In genomic region chr5:123324242-123324641, GRCm38 (mm10) we compare ENCODE assay signal across 10 mouse cellular contexts. TPM values are rescaled to one million over a fixed set of nuclear protein-coding genes. Genes with fewer than 3 reads are reported as not detected.
DNase-seq lines count a peak whose midpoint lies in the region; ATAC-seq and TF ChIP-seq lines count a peak whose summit lies in the region.
"Had no signal": no experiment of that assay in that cellular context is flagged by ENCODE, and none has a peak within 500 bp of the region (broad histone marks: within the 10 kb centered on the region; RNA-seq: fewer than 3 reads in every experiment).

No protein-coding gene starts in this region.

- H3K9ac ChIP-seq in kidney, embryonic 14.5 days (ENCODE audit: low read depth, low read length), result no peak overlapping the region
- 0 out of 2 replicates have a peak overlapping the region, but pooled peaks have one; percentile 10 for H3K9ac ChIP-seq in forebrain, postnatal 0 days
- H3K9ac ChIP-seq in midbrain, embryonic 14.5 days (replicated peaks; ENCODE audit: low read length), result no peak overlapping the region
- H3K9ac ChIP-seq: lung, embryonic 14.5 days had no signal

- ATAC-seq in kidney, embryonic 14.5 days (ENCODE audit: low FRiP score, low TSS enrichment), result peak; percentile 68
- 0 out of 2 replicates have a peak, but pooled peaks have one; percentile 38 for ATAC-seq in forebrain, postnatal 0 days
- no peak for ATAC-seq in midbrain, embryonic 14.5 days (ENCODE audit: low FRiP score, low TSS enrichment)

- peaks cover 17% of the 10 kb centered on the region for H3K4me1 ChIP-seq in kidney, embryonic 14.5 days (ENCODE audit: control insufficient read depth, insufficient read depth, low read length)
- H3K4me1 ChIP-seq in bone marrow, adult 2 months (ENCODE audit: control insufficient read depth, insufficient read depth, low read length), result peaks cover 2% of the 10 kb centered on the region; the same call in 1 of the 2 replicates
- 0 out of 2 replicates have a peak, but pooled peaks cover 7% of the 10 kb centered on the region for H3K4me1 ChIP-seq in forebrain, postnatal 0 days (ENCODE audit: insufficient read depth)
- 0 out of 2 replicates have a peak, but pooled peaks cover 4% of the 10 kb centered on the region for H3K4me1 ChIP-seq in midbrain, embryonic 14.5 days (ENCODE audit: control insufficient read depth, insufficient read depth, low read length)

- H3K27me3 ChIP-seq in kidney, embryonic 14.5 days (ENCODE audit: control insufficient read depth, insufficient read depth, low read length), result no peaks in the 10 kb centered on the region
- no peaks in the 10 kb centered on the region for H3K27me3 ChIP-seq in forebrain, postnatal 0 days (ENCODE audit: insufficient read depth, low read length)
- no peaks in the 10 kb centered on the region for H3K27me3 ChIP-seq in midbrain, embryonic 14.5 days (ENCODE audit: control insufficient read depth, insufficient read depth, low read length)

- H3K27ac ChIP-seq in kidney, embryonic 14.5 days (ENCODE audit: low read depth, low read length), result peak overlapping the region; percentile 34; the same call in 1 of the 2 replicates
- H3K27ac ChIP-seq in bone marrow, adult 2 months (ENCODE audit: control insufficient read depth, insufficient read depth, low read depth, low read length, poor library complexity), result peak overlapping the region; percentile 89
- no peak overlapping the region for H3K27ac ChIP-seq in forebrain, postnatal 0 days (ENCODE audit: low read depth, low read length)
- no peak overlapping the region for H3K27ac ChIP-seq in midbrain, embryonic 14.5 days (replicated peaks; ENCODE audit: low read depth, low read length)

- no peaks in the 10 kb centered on the region for H3K9me3 ChIP-seq in kidney, embryonic 14.5 days (ENCODE audit: control insufficient read depth, low read length)
- no peaks in the 10 kb centered on the region for H3K9me3 ChIP-seq in forebrain, postnatal 0 days (ENCODE audit: low read length)
- H3K9me3 ChIP-seq in midbrain, embryonic 14.5 days (ENCODE audit: control insufficient read depth, low read length), result no peaks in the 10 kb centered on the region

- H3K4me2 ChIP-seq in kidney, embryonic 14.5 days (replicated peaks; ENCODE audit: low read depth, low read length), result no peak overlapping the region; the same call in 1 of the 2 replicates
- no peak overlapping the region for H3K4me2 ChIP-seq in forebrain, postnatal 0 days (ENCODE audit: low read depth)
- H3K4me2 ChIP-seq in midbrain, embryonic 14.5 days (ENCODE audit: low read length), result peak overlapping the region; percentile 26
- H3K4me2 ChIP-seq: lung, embryonic 14.5 days had no signal

- WGBS in kidney, embryonic 14.5 days, result 14% methylated on average over 15 of the region's 15 CpGs
- WGBS in bone marrow, adult 2 months, result 69% methylated on average over 15 of the region's 15 CpGs
- WGBS in forebrain, postnatal 0 days, result 7% methylated on average over 15 of the region's 15 CpGs
- 2% methylated on average over 15 of the region's 15 CpGs for WGBS in midbrain, embryonic 14.5 days

- TF ChIP-seq CTCF in bone marrow, adult 2 months (IDR thresholded peaks at IDR 0.05; ENCODE audit: control insufficient read depth, insufficient read depth, low read length), result no peak
- no peak for TF ChIP-seq CTCF in forebrain, postnatal 0 days (IDR thresholded peaks at IDR 0.05; ENCODE audit: low read depth)

- no peaks in the 10 kb centered on the region for H3K36me3 ChIP-seq in kidney, embryonic 14.5 days (ENCODE audit: control insufficient read depth, insufficient read depth, low read length)
- H3K36me3 ChIP-seq in forebrain, postnatal 0 days (ENCODE audit: insufficient read depth), result no peaks in the 10 kb centered on the region
- H3K36me3 ChIP-seq in midbrain, embryonic 14.5 days (ENCODE audit: control insufficient read depth, insufficient read depth, low read length), result no peaks in the 10 kb centered on the region

- H3K4me3 ChIP-seq in kidney, embryonic 14.5 days (ENCODE audit: low read length), result no peak overlapping the region
- peak overlapping the region; percentile 28 for H3K4me3 ChIP-seq in bone marrow, adult 2 months (replicated peaks; ENCODE audit: control insufficient read depth, low read depth, low read length)
- H3K4me3 ChIP-seq in forebrain, postnatal 0 days (ENCODE audit: low read depth, low read length), result no peak overlapping the region
- no peak overlapping the region for H3K4me3 ChIP-seq in midbrain, embryonic 14.5 days (replicated peaks; ENCODE audit: low read depth, low read length)

- TF ChIP-seq POLR2A in bone marrow, adult 2 months (IDR thresholded peaks at IDR 0.05; ENCODE audit: borderline replicate concordance, control insufficient read depth, low read depth, low read length), result peak; percentile 25; the same call in 1 of the 2 replicates

- no peak for DNase-seq in kidney, postnatal 10 days
- no peak for DNase-seq in forebrain, postnatal 0 days
- peak; percentile 64 for DNase-seq in midbrain, embryonic 14.5 days
- no peak for DNase-seq in ovary, adult 18-20 months (ENCODE audit: low spot score)
- DNase-seq in yolk sac, embryonic 10.5 days (ENCODE audit: low spot score), result no peak
- no peak for DNase-seq in heart, postnatal 4 days
- DNase-seq: lung, embryonic 14.5 days; thymus, postnatal 14 days had no signal

RNA-seq across cellular contexts. Expression of gene Bcl7a, which starts 19.4 kb away (rescaled TPM):
- polyA plus RNA-seq in kidney, embryonic 14.5 days (2014; fragmentation: Nextera tagmentation; extraction: Ambion mirVana), result 39.4 and 43.2 TPM in 2 replicates
- polyA plus RNA-seq in bone marrow, adult 2 months (2011; ENCODE audit: insufficient read depth, insufficient read length, low replicate concordance, missing spikeins), result 17.5 and 30.6 TPM in 2 replicates
- 47.9 and 56.0 TPM in 2 replicates for total RNA-seq in forebrain, postnatal 0 days (2014; rRNA removed)
- polyA plus RNA-seq in forebrain, postnatal 0 days (2015; fragmentation: Nextera tagmentation; extraction: Ambion mirVana), result 37.2 and 38.3 TPM in 2 replicates
- polyA plus RNA-seq in midbrain, embryonic 14.5 days (2014; fragmentation: Nextera tagmentation; extraction: Ambion mirVana), result 42.4 and 44.0 TPM in 2 replicates
- 10 to 100 TPM; 14.1 to 14.8 TPM for total RNA-seq in heart, postnatal 4 days (2021)

Comparison
In these comparisons a context has a peak if more than half of its experiments do, and no peak if none do; other contexts are left out.
1. H3K27ac ChIP-seq: peak in kidney, embryonic 14.5 days (single experiment) and bone marrow, adult 2 months (single experiment); none in forebrain, postnatal 0 days (single experiment) and midbrain, embryonic 14.5 days (single experiment).